Mouse (Mus musculus) A20 (cell line): ENCODE results near the gene Gdpd3.
"Not testable (repeated sequence)": the region's sequence is repeated elsewhere in the genome, so short reads cannot be mapped to it uniquely, and the experiment has no call there.

ENCODE experiments used
- DNase-seq: peaks from one replicate; pipeline ENCODE4 v3.0.0-alpha.2; 2011; ENCODE audit warnings: low read depth, low spot score

The Gdpd3 gene

GRCm38 (mm10) chr7:126760956-126761355, 5.2 kb upstream of the Gdpd3 start:
- DNase-seq = no peak

- no peak for DNase-seq
Observed at GRCm38 (mm10) chr7:126761529-126762067, 4.5 kb upstream of the Gdpd3 start.

- no peak for DNase-seq
Observed at GRCm38 (mm10) chr7:126762471-126763008, 3.6 kb upstream of the Gdpd3 start.

DNA sequence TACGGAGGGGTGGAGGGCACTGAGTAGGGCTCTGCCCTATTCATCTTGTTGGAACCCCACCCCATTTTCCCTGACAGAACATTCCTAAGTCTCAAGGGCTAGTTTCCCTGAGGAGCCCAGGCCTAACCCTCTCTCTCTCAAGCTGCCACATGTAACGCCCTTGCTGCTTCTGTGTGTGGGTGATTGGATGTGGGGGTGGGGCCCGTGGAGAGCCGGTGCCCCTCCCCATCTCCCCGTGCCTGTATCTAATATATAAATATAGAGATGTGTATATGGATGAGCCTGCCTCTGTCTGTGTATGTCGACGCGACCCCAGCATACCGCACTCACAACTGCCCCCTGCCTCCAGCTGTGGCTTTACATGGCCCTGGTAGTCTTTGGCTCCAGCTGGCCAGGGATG, 594 bp upstream of the Gdpd3 start:
- DNase-seq = no peak

- no peak for DNase-seq
Observed at GRCm38 (mm10) chr7:126767001-126767400, 867 bp downstream of the Gdpd3 start.

GRCm38 (mm10) chr7:126770784-126771183, 4.7 kb downstream of the Gdpd3 start:
- DNase-seq = no peak

DNA sequence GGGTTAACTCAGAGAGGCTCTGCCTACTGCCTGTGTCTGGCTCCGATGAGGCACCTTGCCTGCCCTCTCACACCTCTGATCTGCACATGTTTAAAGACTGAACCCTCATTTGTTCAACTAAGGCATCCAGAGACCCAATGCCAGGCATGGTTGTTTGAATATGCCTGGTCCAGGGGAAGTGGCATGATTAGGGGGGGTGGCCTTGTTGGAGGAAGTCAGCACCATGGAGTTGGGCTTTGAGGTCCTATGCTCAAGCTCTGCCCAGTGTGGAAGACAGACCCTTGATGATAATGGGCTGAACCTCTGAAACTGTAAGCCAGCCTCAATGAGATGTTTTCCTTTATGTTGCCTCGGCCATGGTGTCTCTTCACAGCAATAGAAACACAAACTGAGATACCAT, 7.2 kb downstream of the Gdpd3 start:
- peak; percentile 92 for DNase-seq

GRCm38 (mm10) chr7:126774463-126774862, 8.3 kb downstream of the Gdpd3 start:
- DNase-seq = no peak

DNA sequence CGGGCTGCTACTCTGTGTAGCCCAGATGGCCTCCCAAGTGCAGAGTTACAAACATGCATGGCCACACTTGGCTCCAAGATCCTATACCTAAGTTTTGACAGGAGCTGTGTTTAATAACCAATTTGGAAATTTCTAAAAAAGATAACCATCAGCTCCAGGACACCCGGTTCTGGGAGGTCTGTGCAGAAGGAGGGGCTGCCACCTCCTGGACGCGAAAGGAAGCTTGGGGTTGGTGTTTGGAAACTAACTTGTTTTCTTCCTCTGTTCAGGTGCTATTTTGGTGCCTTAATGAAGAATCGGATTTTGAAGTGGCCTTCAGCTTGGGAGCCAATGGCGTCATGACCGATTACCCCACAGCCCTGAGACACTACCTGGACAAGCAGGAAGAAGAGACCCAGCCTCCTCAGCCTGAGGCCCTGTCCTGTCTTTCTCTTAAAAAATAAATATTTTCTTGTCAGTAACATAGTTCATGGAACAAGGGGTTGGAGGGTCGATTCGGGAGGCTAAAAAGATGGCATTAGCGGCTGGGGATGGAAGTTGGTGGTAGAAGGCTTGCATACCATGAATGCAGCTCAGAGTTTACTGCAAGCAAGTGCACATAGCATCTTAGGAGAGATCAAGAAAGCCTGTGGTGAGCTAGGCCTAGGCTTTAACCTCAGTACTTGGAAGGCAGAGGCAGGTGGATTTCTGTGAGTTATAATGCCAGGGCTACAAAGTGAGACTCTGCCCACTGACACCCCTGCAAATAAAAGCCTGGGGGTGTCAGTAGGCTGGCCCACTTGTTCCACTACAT, 9.2 kb downstream of the Gdpd3 start:
- DNase-seq = no peak

- peak; percentile 27 for DNase-seq
Observed at GRCm38 (mm10) chr7:126775978-126776234, 9.8 kb downstream of the Gdpd3 start.

DNA sequence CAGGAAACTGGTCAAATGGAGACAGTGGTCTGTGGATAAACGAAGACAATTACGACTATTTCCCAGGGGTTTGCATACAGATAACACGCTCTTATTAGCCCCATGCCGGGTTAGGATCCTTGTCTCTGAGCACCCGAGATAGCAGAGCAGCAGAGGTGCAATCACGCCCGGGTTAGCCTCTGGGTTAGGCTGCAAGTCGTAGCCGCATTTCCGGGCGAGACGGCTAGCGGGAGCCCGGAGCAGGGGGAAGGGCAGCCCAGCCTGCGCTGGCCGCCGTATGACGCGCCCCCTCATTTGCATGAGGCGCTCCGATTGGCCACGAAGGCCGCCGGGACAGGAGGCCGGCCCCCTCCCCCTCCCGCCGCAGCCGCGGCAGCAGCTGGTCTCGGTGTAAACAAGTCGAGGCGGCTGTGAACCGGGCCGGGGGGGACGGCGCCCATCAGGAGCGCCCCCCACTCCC, 10.5 kb downstream of the Gdpd3 start, which contains the start of gene Ypel3:
Gene Ypel3 (plus strand): TSS at position 358 of the 460 bp plus-strand sequence.
- DNase-seq = peak; percentile 95

DNA sequence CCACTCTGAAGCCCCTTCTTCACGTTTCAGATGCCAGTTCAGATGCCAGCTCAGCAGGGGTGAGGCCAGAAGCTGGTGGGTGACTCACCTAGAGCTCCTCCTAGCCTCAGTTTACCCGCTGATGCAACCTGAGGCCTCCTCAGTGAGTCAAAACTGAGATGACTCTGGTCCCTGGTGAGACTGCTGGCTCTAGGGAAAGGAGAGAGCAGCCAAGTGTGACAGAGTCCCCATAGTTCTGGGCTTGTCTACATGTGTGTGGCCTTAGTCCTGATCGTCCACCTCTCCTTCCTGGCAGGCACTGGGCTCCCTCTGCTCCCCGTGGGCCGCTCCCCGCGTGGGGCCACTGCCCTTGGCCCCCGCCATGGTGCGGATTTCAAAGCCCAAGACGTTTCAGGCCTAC, 11.3 kb downstream of the Gdpd3 start:
- DNase-seq = peak; percentile 40

GRCm38 (mm10) chr7:126778147-126778546, 12.0 kb downstream of the Gdpd3 start:
- no peak for DNase-seq

- not testable (repeated sequence) for DNase-seq
Observed at GRCm38 (mm10) chr7:126779101-126779500, 13.0 kb downstream of the Gdpd3 start.

- peak; percentile 87 for DNase-seq
Observed at GRCm38 (mm10) chr7:126779983-126780970, 14.1 kb downstream of the Gdpd3 start.

GRCm38 (mm10) chr7:126780971-126781635, 15.0 kb downstream of the Gdpd3 start, which contains the start of gene Tbx6:
TSS of gene Tbx6 (plus strand) at chr7:126781483.
- DNase-seq = no peak

DNA sequence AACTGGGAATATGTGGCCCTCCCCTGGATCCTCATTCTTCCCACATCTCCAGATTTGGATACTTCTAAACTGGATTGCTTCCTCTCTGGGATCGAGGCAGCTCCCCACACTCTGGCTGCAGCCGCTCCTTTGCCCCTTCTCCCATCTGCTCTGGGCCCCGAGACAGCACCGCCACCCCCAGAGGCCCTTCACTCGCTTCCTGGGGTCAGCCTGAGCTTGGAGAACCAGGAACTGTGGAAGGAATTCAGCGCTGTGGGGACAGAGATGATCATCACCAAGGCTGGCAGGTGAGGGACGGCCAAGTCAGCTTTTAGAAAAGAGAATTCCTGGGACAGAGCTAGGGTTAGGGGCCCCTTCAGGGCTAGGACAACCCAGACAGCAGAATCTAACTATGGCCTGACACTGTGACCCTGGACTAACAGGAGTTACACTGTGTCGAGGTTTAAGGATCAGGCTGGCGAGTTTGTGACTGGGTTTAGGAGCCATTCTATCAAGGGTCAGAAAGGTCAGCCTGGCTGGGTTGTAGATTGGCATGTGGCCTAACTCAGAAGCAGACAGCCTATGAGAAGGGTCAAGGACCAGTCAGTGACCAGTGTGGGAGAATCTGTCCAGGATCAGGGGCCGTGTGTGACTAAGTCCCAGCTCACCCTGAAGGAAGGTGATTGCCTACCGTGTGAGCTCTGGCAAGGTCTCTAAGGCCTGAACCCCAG, 15.7 kb downstream of the Gdpd3 start:
- no peak for DNase-seq

- DNase-seq = no peak
Observed at GRCm38 (mm10) chr7:126782693-126783092, 16.6 kb downstream of the Gdpd3 start.

DNA sequence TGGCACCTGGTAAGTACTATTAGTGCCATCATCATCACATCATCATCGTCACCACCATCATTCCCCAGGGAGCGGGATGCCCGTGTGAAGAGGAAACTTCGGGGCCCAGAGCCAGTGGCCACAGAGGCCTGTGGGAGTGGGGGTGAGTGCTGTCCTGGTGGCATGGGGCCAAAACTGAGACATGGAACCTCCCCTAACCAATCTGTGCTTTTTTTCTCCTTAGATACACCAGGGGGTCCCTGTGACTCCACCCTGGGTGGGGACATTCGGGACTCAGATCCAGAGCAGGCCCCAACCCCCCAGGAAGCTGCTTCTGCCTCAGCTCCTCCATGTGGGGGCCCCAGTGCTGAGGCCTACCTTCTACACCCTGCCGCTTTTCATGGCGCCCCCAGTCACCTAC, 18.3 kb downstream of the Gdpd3 start:
- no peak for DNase-seq

DNA sequence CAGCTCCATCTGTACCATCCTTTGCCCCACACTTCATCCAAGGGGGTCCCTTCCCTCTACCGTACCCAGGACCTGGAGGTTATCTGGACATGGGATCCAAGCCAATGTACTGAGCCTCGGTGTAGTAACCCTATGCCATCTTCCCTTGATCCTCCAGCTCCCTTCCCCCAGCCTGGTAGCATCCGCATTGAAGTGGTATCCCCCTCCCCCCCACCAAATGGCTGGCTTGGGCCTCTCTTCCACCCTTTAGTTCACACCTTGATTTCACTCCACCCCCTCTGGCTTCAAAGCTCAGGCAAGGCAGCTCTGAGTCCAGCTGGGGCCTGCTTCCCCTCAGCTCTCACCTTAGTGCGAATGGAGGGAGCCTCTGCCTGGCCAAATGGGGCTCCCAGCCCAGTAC, 18.9 kb downstream of the Gdpd3 start:
- no peak for DNase-seq

GRCm38 (mm10) chr7:126786142-126786541, 20.0 kb downstream of the Gdpd3 start:
- DNase-seq = no peak
